Mouse (Mus musculus) E14TG2a.4 (cell line): Measurements from ENCODE around the gene Btbd18.
A peak's percentile ranks its signal among the peaks of the same experiment; 100 is the strongest.

Experiments
- H3K27me3 ChIP-seq: 2 replicates; pipeline ENCODE4 v1.6.1; 2014; ENCODE audit warnings: low read length, control low read depth; ENCODE audit not compliant: insufficient read depth
- H3K36me3 ChIP-seq: 2 replicates; pipeline ENCODE4 v1.6.1; 2014; ENCODE audit warnings: low read length, control low read depth; ENCODE audit not compliant: insufficient read depth
- H3K4me1 ChIP-seq: replicated peaks from 2 replicates; pipeline ENCODE4 v1.6.1; 2014; ENCODE audit warnings: low read depth, low read length, control low read depth
- H3K4me3 ChIP-seq: replicated peaks from 2 replicates; pipeline ENCODE4 v1.5.1; 2014; ENCODE audit warnings: mild to moderate bottlenecking, low read length
- H3K9me3 ChIP-seq: 2 replicates; pipeline ENCODE4 v1.6.1; 2014; ENCODE audit warnings: low read length, control low read depth
- CTCF ChIP-seq: conservative IDR thresholded peaks from 2 replicates; pipeline ENCODE4 v1.5.1; 2014; ENCODE audit warnings: low read length
- NANOG ChIP-seq: IDR thresholded peaks from 2 replicates; pipeline ENCODE4 v1.6.1; 2014; ENCODE audit warnings: borderline replicate concordance, low read length, mixed read lengths
- POU5F1 ChIP-seq: IDR thresholded peaks from 2 replicates; pipeline ENCODE4 v1.6.1; 2014; ENCODE audit warnings: low read length, borderline replicate concordance

Btbd18 gene

GRCm38 (mm10) chr2:84658806-84659205 lies at the start of gene Btbd18:
Gene Btbd18 (plus strand): TSS chr2:84659079.
- no peaks in the 10 kb centered on the region for H3K36me3 ChIP-seq
- peaks cover 3% of the 10 kb centered on the region; the same call in 1 of the 2 replicates for H3K4me1 ChIP-seq
- H3K9me3 ChIP-seq: peaks cover 8% of the 10 kb centered on the region; the same call in 1 of the 2 replicates
- peak within 1 kb of the TSS; percentile 29; the same call in 1 of the 2 replicates for H3K4me3 ChIP-seq
- no peak for TF ChIP-seq NANOG
- TF ChIP-seq CTCF: no peak
- TF ChIP-seq POU5F1: no peak
- peaks cover 20% of the 10 kb centered on the region for H3K27me3 ChIP-seq

- Histone ChIP-seq H3K36me3 (peaks cover 100% of the 10 kb centered on the region), H3K4me3 (no peak overlapping the region), H3K9me3 (no peaks in the 10 kb centered on the region), H3K27me3 (no peaks in the 10 kb centered on the region), H3K4me1 (peaks cover 8% of the 10 kb centered on the region)
- no peak for TF ChIP-seq NANOG
These were observed 46.1 kb upstream of the Btbd18 start for GRCm38 (mm10) chr2:84612764-84613163.

- Histone ChIP-seq H3K4me3 (no peak overlapping the region), H3K27me3 (no peaks in the 10 kb centered on the region), H3K36me3 (peaks cover 94% of the 10 kb centered on the region), H3K4me1 (peaks cover 40% of the 10 kb centered on the region), H3K9me3 (no peaks in the 10 kb centered on the region)
- TF ChIP-seq POU5F1: no peak
- TF ChIP-seq CTCF: peak; percentile 61
These were observed 41.0 kb upstream of the Btbd18 start for GRCm38 (mm10) chr2:84617637-84618515.

DNA sequence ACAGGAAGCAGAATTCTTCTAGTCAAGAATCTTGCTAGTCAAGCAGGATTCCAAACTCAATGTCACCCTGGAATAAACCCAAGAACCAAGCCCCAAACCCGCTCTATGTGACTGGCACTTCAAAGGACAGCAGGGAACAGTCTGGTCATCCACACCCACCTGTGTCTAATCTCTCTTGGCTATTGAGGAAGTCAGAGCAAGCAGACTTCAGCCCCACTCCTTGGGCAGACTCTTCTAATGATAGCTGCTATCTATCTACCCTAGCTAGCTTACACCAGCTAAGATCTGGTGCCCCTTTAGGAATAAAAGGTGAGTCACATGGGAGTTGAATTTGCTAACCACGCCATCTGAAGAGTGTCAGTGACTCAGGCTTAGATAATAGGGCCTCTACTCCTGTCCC lies 40.0 kb upstream of the Btbd18 start:
- no peak overlapping the region for H3K4me3 ChIP-seq
- TF ChIP-seq POU5F1: no peak
- no peak for TF ChIP-seq NANOG
- no peak for TF ChIP-seq CTCF
- no peaks in the 10 kb centered on the region for H3K9me3 ChIP-seq
- H3K36me3 ChIP-seq: peaks cover 87% of the 10 kb centered on the region
- H3K27me3 ChIP-seq: no peaks in the 10 kb centered on the region
- peaks cover 50% of the 10 kb centered on the region for H3K4me1 ChIP-seq

DNA sequence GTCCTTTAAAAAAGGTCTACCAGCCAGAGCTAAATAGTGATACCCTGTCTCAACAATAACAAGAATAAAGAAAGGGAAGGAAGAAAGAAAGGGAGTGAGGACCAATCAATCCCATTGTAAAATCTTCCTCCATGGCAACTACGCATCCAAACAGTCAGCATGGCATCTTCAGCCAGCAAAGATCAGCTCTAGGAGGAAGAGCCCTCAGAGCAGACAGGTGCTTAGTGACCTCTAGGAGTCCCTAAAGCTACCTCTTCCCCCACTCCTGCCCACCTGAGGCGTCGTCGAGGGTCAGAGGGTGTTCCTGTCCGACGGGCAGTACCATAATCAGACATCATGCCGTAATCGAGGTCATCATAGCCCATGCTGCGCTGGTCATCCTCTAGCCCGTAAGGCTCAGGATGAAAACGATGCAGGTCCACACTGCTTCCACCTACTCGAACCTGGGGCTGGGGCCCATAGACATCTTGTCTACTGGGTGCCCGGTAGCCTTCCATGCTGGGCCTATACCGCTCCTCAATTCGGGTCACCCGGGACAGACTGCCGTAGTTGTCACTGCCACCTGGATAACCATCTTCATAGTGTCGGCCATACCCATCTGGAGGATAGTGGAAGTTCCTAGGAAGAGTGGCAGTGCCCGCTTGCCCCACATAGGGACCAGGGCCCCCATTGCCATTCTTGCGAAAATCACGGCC lies 39.1 kb upstream of the Btbd18 start:
- Histone ChIP-seq H3K4me3 (no peak overlapping the region), H3K4me1 (peaks cover 59% of the 10 kb centered on the region), H3K27me3 (no peaks in the 10 kb centered on the region), H3K36me3 (peaks cover 85% of the 10 kb centered on the region), H3K9me3 (no peaks in the 10 kb centered on the region)
- TF ChIP-seq NANOG (no peak), POU5F1 (no peak), CTCF (no peak)

DNA sequence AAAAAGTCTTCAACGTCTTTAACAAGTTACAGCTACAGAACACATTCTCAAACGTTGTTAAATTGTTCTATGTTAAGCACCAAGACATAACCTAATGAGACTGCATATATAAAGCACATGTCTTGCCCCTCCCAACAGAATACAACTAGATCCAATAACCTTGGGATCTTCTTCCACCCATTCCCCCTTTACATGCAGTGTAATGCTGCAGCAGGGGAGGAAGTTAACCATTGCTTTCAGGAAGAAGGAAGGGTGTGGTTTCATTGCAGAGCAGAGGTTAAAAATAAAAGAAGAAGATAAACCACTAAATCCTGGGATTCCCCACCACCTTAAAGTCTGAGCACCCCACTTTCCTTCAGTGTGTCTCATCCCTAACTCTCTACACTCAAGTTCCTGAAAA lies 36.2 kb upstream of the Btbd18 start:
- Histone ChIP-seq H3K4me3 (peak overlapping the region; percentile 17; the same call in 1 of the 2 replicates), H3K36me3 (peaks cover 63% of the 10 kb centered on the region), H3K4me1 (peaks cover 82% of the 10 kb centered on the region), H3K9me3 (no peaks in the 10 kb centered on the region), H3K27me3 (no peaks in the 10 kb centered on the region)
- TF ChIP-seq CTCF (no peak), NANOG (no peak), POU5F1 (no peak)

DNA sequence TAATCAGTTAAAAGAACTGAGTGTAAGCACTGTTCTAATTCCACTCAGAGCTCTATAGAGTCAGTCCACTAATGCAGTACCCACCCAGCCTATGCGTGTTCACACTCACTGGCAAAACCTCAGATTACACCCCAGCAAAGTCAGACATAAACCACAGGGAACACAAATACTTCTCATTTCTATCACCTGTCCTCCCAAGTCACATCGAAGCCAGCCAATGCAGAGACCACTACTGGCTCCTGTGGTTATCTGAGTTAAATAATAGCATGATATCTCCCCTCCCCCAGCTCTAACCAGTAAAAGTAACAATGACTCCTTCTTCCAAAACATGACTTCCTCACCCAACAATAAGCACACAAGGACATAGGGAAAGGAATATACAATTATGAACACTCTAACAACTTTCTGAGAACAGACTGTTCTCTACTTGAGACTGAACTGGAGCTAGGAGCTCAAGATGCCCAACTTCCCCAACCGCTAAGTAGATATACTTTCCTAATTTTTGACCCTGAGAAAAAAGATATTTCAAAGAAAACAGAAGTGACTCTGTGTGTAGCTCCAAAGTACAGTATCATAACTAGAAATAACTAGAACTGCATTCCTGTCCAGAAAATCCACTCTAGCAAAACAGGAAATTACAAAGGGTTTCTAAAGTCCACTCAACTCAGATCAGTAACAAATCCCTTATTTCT lies 35.3 kb upstream of the Btbd18 start:
- H3K9me3 ChIP-seq: no peaks in the 10 kb centered on the region
- H3K27me3 ChIP-seq: no peaks in the 10 kb centered on the region
- TF ChIP-seq CTCF (no peak), POU5F1 (no peak), NANOG (no peak)
- H3K4me1 ChIP-seq: peaks cover 82% of the 10 kb centered on the region
- H3K36me3 ChIP-seq: peaks cover 63% of the 10 kb centered on the region
- H3K4me3 ChIP-seq: peak overlapping the region; percentile 59

DNA sequence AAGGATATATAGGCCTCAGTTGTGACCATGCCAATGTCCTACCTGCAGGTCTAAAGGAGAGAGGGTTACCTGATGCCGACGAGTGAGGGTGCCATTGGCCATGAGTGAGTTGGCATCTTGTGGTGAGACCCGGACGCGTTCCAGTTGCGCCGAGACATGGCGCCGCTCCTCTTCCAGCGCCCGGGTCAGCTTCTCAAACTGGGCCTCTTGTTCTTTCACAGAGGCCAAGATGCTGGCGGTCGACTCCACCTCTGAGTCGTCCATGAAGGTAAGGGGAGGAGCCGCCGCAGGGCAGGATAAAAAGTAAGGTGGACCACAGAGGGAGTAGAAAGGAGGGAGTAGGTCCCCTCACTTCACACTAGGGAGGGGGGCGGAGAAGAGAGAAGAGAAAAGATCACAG lies 34.7 kb upstream of the Btbd18 start:
- H3K36me3 ChIP-seq: peaks cover 61% of the 10 kb centered on the region
- H3K9me3 ChIP-seq: no peaks in the 10 kb centered on the region
- peak overlapping the region; percentile 59 for H3K4me3 ChIP-seq
- H3K27me3 ChIP-seq: no peaks in the 10 kb centered on the region
- H3K4me1 ChIP-seq: peaks cover 76% of the 10 kb centered on the region
- TF ChIP-seq NANOG: no peak
- no peak for TF ChIP-seq POU5F1
- TF ChIP-seq CTCF: no peak
